Comparison of ENCODE assay signal across 14 mouse cellular contexts in genomic region chr17:56017848-56018247, GRCm38 (mm10). TPM values are rescaled to one million over a fixed set of nuclear protein-coding genes. Genes with fewer than 3 reads are reported as not detected.
DNase-seq lines count a peak whose midpoint lies in the region; ATAC-seq and TF ChIP-seq lines count a peak whose summit lies in the region.
"Had no signal": no experiment of that assay in that cellular context is flagged by ENCODE, and none has a peak within 500 bp of the region (broad histone marks: within the 10 kb centered on the region; RNA-seq: fewer than 3 reads in every experiment).

No protein-coding gene starts in this region.

- peaks cover 60% of the 10 kb centered on the region for H3K36me3 ChIP-seq in forebrain, embryonic 15.5 days
- H3K36me3 ChIP-seq in forebrain, embryonic 13.5 days (ENCODE audit: poor library complexity, severe bottlenecking): peaks cover 78% of the 10 kb centered on the region
- peaks cover 44% of the 10 kb centered on the region for H3K36me3 ChIP-seq in intestine, embryonic 16.5 days (ENCODE audit: control insufficient read depth, insufficient read depth, low read length)
- H3K36me3 ChIP-seq in intestine, embryonic 15.5 days: peaks cover 49% of the 10 kb centered on the region
- H3K36me3 ChIP-seq in embryonic facial prominence, embryonic 10.5 days (replicated peaks): peaks cover 99% of the 10 kb centered on the region
- peaks cover 52% of the 10 kb centered on the region for H3K36me3 ChIP-seq in hindbrain, postnatal 0 days (ENCODE audit: insufficient read depth, low read length)
- H3K36me3 ChIP-seq in kidney, adult 2 months (ENCODE audit: control insufficient read depth, insufficient read depth, low read length): no peaks in the 10 kb centered on the region

- 88% methylated on average over 7 of the region's 7 CpGs for WGBS in forebrain, embryonic 15.5 days
- WGBS in forebrain, embryonic 13.5 days: 85% methylated on average over 7 of the region's 7 CpGs
- WGBS in intestine, embryonic 16.5 days: 82% methylated on average over 7 of the region's 7 CpGs
- WGBS in intestine, embryonic 15.5 days: 86% methylated on average over 7 of the region's 7 CpGs
- 91% methylated on average over 7 of the region's 7 CpGs for WGBS in embryonic facial prominence, embryonic 10.5 days
- 85% methylated on average over 7 of the region's 7 CpGs for WGBS in hindbrain, postnatal 0 days
- WGBS in kidney, adult 2 months: 92% methylated on average over 7 of the region's 7 CpGs

- no peaks in the 10 kb centered on the region for H3K27me3 ChIP-seq in forebrain, embryonic 15.5 days
- no peaks in the 10 kb centered on the region for H3K27me3 ChIP-seq in forebrain, embryonic 13.5 days
- no peaks in the 10 kb centered on the region for H3K27me3 ChIP-seq in intestine, embryonic 16.5 days (replicated peaks; ENCODE audit: control insufficient read depth, insufficient read depth, low read length)
- H3K27me3 ChIP-seq in intestine, embryonic 15.5 days (replicated peaks): no peaks in the 10 kb centered on the region
- H3K27me3 ChIP-seq in embryonic facial prominence, embryonic 10.5 days (replicated peaks; ENCODE audit: low read depth, poor library complexity, severe bottlenecking): no peaks in the 10 kb centered on the region
- no peaks in the 10 kb centered on the region for H3K27me3 ChIP-seq in hindbrain, postnatal 0 days (ENCODE audit: insufficient read depth, low read length)
- no peaks in the 10 kb centered on the region for H3K27me3 ChIP-seq in kidney, adult 2 months (replicated peaks; ENCODE audit: control insufficient read depth, insufficient read depth, low read length)
- H3K27me3 ChIP-seq: embryonic facial prominence, embryonic 15.5 days; neural tube, embryonic 12.5 days; Patski had no signal

- DNase-seq in embryonic facial prominence, embryonic 10.5 days (ENCODE audit: low spot score): no peak
- no peak for DNase-seq in hindbrain, postnatal 0 days (ENCODE audit: low spot score)
- no peak for DNase-seq in kidney, adult 2 months
- DNase-seq: liver, postnatal 0 days had no signal

- no peak overlapping the region for H3K9ac ChIP-seq in forebrain, embryonic 15.5 days (replicated peaks)
- no peak overlapping the region for H3K9ac ChIP-seq in forebrain, embryonic 13.5 days
- H3K9ac ChIP-seq in intestine, embryonic 16.5 days (ENCODE audit: low read depth, low read length): 0 out of 2 replicates have a peak overlapping the region, but pooled peaks have one; percentile 14
- no peak overlapping the region for H3K9ac ChIP-seq in intestine, embryonic 15.5 days
- H3K9ac ChIP-seq in hindbrain, postnatal 0 days (replicated peaks; ENCODE audit: low read length): no peak overlapping the region
- H3K9ac ChIP-seq: embryonic facial prominence, embryonic 15.5 days; liver, postnatal 0 days; neural tube, embryonic 12.5 days had no signal

- no peak overlapping the region for H3K4me2 ChIP-seq in forebrain, embryonic 15.5 days (replicated peaks)
- H3K4me2 ChIP-seq in forebrain, embryonic 13.5 days: no peak overlapping the region
- H3K4me2 ChIP-seq in intestine, embryonic 16.5 days (ENCODE audit: low read depth, low read length): no peak overlapping the region
- no peak overlapping the region for H3K4me2 ChIP-seq in intestine, embryonic 15.5 days (replicated peaks)
- H3K4me2 ChIP-seq in hindbrain, postnatal 0 days (ENCODE audit: low read depth, low read length): no peak overlapping the region
- H3K4me2 ChIP-seq: embryonic facial prominence, embryonic 15.5 days; neural tube, embryonic 12.5 days had no signal

- 0 out of 2 replicates have a peak overlapping the region, but pooled peaks have one; percentile 21 for H3K27ac ChIP-seq in forebrain, embryonic 15.5 days (replicated peaks)
- no peak overlapping the region for H3K27ac ChIP-seq in forebrain, embryonic 13.5 days
- H3K27ac ChIP-seq in intestine, embryonic 16.5 days (ENCODE audit: low read length): no peak overlapping the region
- H3K27ac ChIP-seq in intestine, embryonic 15.5 days: no peak overlapping the region
- no peak overlapping the region for H3K27ac ChIP-seq in embryonic facial prominence, embryonic 10.5 days (replicated peaks)
- peak overlapping the region; percentile 64 for H3K27ac ChIP-seq in hindbrain, postnatal 0 days
- no peak overlapping the region for H3K27ac ChIP-seq in kidney, adult 2 months (ENCODE audit: insufficient read depth, low read depth, low read length)
- H3K27ac ChIP-seq: forebrain, embryonic 10.5 days; neural tube, embryonic 12.5 days had no signal

- no peaks in the 10 kb centered on the region for H3K9me3 ChIP-seq in forebrain, embryonic 15.5 days
- H3K9me3 ChIP-seq in forebrain, embryonic 13.5 days (replicated peaks): no peaks in the 10 kb centered on the region
- no peaks in the 10 kb centered on the region for H3K9me3 ChIP-seq in intestine, embryonic 16.5 days (ENCODE audit: control insufficient read depth, low read length)
- no peaks in the 10 kb centered on the region for H3K9me3 ChIP-seq in intestine, embryonic 15.5 days
- H3K9me3 ChIP-seq in embryonic facial prominence, embryonic 10.5 days: no peaks in the 10 kb centered on the region
- no peaks in the 10 kb centered on the region for H3K9me3 ChIP-seq in hindbrain, postnatal 0 days (ENCODE audit: low read length)
- H3K9me3 ChIP-seq: embryonic facial prominence, embryonic 15.5 days; forebrain, embryonic 10.5 days; neural tube, embryonic 12.5 days had no signal

- TF ChIP-seq CTCF in hindbrain, postnatal 0 days (IDR thresholded peaks at IDR 0.05; ENCODE audit: low read depth): no peak
- no peak for TF ChIP-seq CTCF in kidney, adult 2 months (conservative IDR thresholded peaks at IDR 0.05; ENCODE audit: insufficient read depth, insufficient read length, low read depth, low read length)

- no peak overlapping the region for H3K4me3 ChIP-seq in forebrain, embryonic 15.5 days
- no peak overlapping the region for H3K4me3 ChIP-seq in forebrain, embryonic 13.5 days
- no peak overlapping the region for H3K4me3 ChIP-seq in intestine, embryonic 16.5 days (ENCODE audit: low read length)
- no peak overlapping the region for H3K4me3 ChIP-seq in intestine, embryonic 15.5 days (replicated peaks)
- 0 out of 2 replicates have a peak overlapping the region, but pooled peaks have one; percentile 5 for H3K4me3 ChIP-seq in embryonic facial prominence, embryonic 10.5 days
- H3K4me3 ChIP-seq in hindbrain, postnatal 0 days (ENCODE audit: low read length): no peak overlapping the region
- no peak overlapping the region for H3K4me3 ChIP-seq in kidney, adult 2 months (ENCODE audit: insufficient read depth, low read depth, low read length)
- H3K4me3 ChIP-seq: embryonic facial prominence, embryonic 15.5 days; forebrain, embryonic 10.5 days; neural tube, embryonic 12.5 days had no signal

- peaks cover 12% of the 10 kb centered on the region for H3K4me1 ChIP-seq in forebrain, embryonic 15.5 days
- peaks cover 5% of the 10 kb centered on the region; the same call in 1 of the 2 replicates for H3K4me1 ChIP-seq in forebrain, embryonic 13.5 days
- H3K4me1 ChIP-seq in intestine, embryonic 16.5 days (ENCODE audit: control insufficient read depth, insufficient read depth, low read length): 0 out of 2 replicates have a peak, but pooled peaks cover 3% of the 10 kb centered on the region
- H3K4me1 ChIP-seq in intestine, embryonic 15.5 days (replicated peaks): 0 out of 2 replicates have a peak, but pooled peaks cover 4% of the 10 kb centered on the region
- H3K4me1 ChIP-seq in embryonic facial prominence, embryonic 10.5 days: peaks cover 8% of the 10 kb centered on the region; the same call in 1 of the 2 replicates
- peaks cover 3% of the 10 kb centered on the region; the same call in 1 of the 2 replicates for H3K4me1 ChIP-seq in hindbrain, postnatal 0 days (ENCODE audit: insufficient read depth, low read length)
- H3K4me1 ChIP-seq in kidney, adult 2 months (ENCODE audit: control insufficient read depth, insufficient read depth, low read length): 0 out of 2 replicates have a peak, but pooled peaks cover 6% of the 10 kb centered on the region

- no peak for TF ChIP-seq POLR2A in kidney, adult 2 months (IDR thresholded peaks at IDR 0.05; ENCODE audit: low read depth, low read length)

- no peak for ATAC-seq in forebrain, embryonic 15.5 days (replicated peaks)
- no peak for ATAC-seq in forebrain, embryonic 13.5 days
- no peak for ATAC-seq in intestine, embryonic 16.5 days
- no peak; the same call in 1 of the 2 replicates for ATAC-seq in intestine, embryonic 15.5 days
- ATAC-seq in hindbrain, postnatal 0 days: no peak

RNA-seq across cellular contexts. Expression of gene Mpnd, which starts 12.3 kb away (rescaled TPM):
- 190 and 191 TPM in 2 replicates for polyA plus RNA-seq in forebrain, embryonic 15.5 days (2015; fragmentation: Nextera tagmentation; extraction: Ambion mirVana)
- polyA plus RNA-seq in forebrain, embryonic 13.5 days (2015; fragmentation: Nextera tagmentation; extraction: Ambion mirVana): 168 TPM in 2 replicates
- polyA plus RNA-seq in intestine, embryonic 16.5 days (2015; fragmentation: Nextera tagmentation; extraction: Ambion mirVana): 77.5 and 80.8 TPM in 2 replicates
- 86.3 and 95.3 TPM in 2 replicates for polyA plus RNA-seq in intestine, embryonic 15.5 days (2015; fragmentation: Nextera tagmentation; extraction: Ambion mirVana)
- polyA plus RNA-seq in embryonic facial prominence, embryonic 10.5 days (2016; fragmentation: Nextera tagmentation; extraction: Ambion mirVana): 126 and 135 TPM in 2 replicates
- 185 and 186 TPM in 2 replicates for total RNA-seq in hindbrain, postnatal 0 days (2014; rRNA removed)
- 106 and 107 TPM in 2 replicates for polyA plus RNA-seq in hindbrain, postnatal 0 days (2015; fragmentation: Nextera tagmentation; extraction: Ambion mirVana)
- polyA plus RNA-seq in kidney, adult 2 months (2012; rRNA removed): 98.3 and 116 TPM in 2 replicates

RNA-seq across cellular contexts. Expression of gene Stap2, which starts 12.5 kb away (rescaled TPM):
- polyA plus RNA-seq in forebrain, embryonic 15.5 days (2015; fragmentation: Nextera tagmentation; extraction: Ambion mirVana): 4.9 and 5.5 TPM in 2 replicates
- 3.9 and 4.8 TPM in 2 replicates for polyA plus RNA-seq in forebrain, embryonic 13.5 days (2015; fragmentation: Nextera tagmentation; extraction: Ambion mirVana)
- polyA plus RNA-seq in intestine, embryonic 16.5 days (2015; fragmentation: Nextera tagmentation; extraction: Ambion mirVana): 65.6 and 79.6 TPM in 2 replicates
- 40.3 and 45.8 TPM in 2 replicates for polyA plus RNA-seq in intestine, embryonic 15.5 days (2015; fragmentation: Nextera tagmentation; extraction: Ambion mirVana)
- 8.2 and 8.8 TPM in 2 replicates for polyA plus RNA-seq in embryonic facial prominence, embryonic 10.5 days (2016; fragmentation: Nextera tagmentation; extraction: Ambion mirVana)
- total RNA-seq in hindbrain, postnatal 0 days (2014; rRNA removed): 5.4 and 5.9 TPM in 2 replicates
- 4.3 and 4.6 TPM in 2 replicates for polyA plus RNA-seq in hindbrain, postnatal 0 days (2015; fragmentation: Nextera tagmentation; extraction: Ambion mirVana)
- polyA plus RNA-seq in kidney, adult 2 months (2012; rRNA removed): 20.1 and 22.6 TPM in 2 replicates

RNA-seq across cellular contexts. Expression of gene Sh3gl1, which starts 18.6 kb away (rescaled TPM):
- polyA plus RNA-seq in forebrain, embryonic 15.5 days (2015; fragmentation: Nextera tagmentation; extraction: Ambion mirVana): 120 and 122 TPM in 2 replicates
- 116 and 127 TPM in 2 replicates for polyA plus RNA-seq in forebrain, embryonic 13.5 days (2015; fragmentation: Nextera tagmentation; extraction: Ambion mirVana)
- polyA plus RNA-seq in intestine, embryonic 16.5 days (2015; fragmentation: Nextera tagmentation; extraction: Ambion mirVana): 120 and 131 TPM in 2 replicates
- 124 TPM in 2 replicates for polyA plus RNA-seq in intestine, embryonic 15.5 days (2015; fragmentation: Nextera tagmentation; extraction: Ambion mirVana)
- polyA plus RNA-seq in embryonic facial prominence, embryonic 10.5 days (2016; fragmentation: Nextera tagmentation; extraction: Ambion mirVana): 170 and 173 TPM in 2 replicates
- 76.0 and 79.5 TPM in 2 replicates for total RNA-seq in hindbrain, postnatal 0 days (2014; rRNA removed)
- 84.5 and 87.6 TPM in 2 replicates for polyA plus RNA-seq in hindbrain, postnatal 0 days (2015; fragmentation: Nextera tagmentation; extraction: Ambion mirVana)
- polyA plus RNA-seq in kidney, adult 2 months (2012; rRNA removed): 48.7 and 56.7 TPM in 2 replicates

RNA-seq across cellular contexts. Expression of gene Chaf1a, which starts 22.4 kb away (rescaled TPM):
- 10.8 and 14.3 TPM in 2 replicates for polyA plus RNA-seq in forebrain, embryonic 15.5 days (2015; fragmentation: Nextera tagmentation; extraction: Ambion mirVana)
- 22.0 and 26.7 TPM in 2 replicates for polyA plus RNA-seq in forebrain, embryonic 13.5 days (2015; fragmentation: Nextera tagmentation; extraction: Ambion mirVana)
- 15.6 and 16.7 TPM in 2 replicates for polyA plus RNA-seq in intestine, embryonic 16.5 days (2015; fragmentation: Nextera tagmentation; extraction: Ambion mirVana)
- polyA plus RNA-seq in intestine, embryonic 15.5 days (2015; fragmentation: Nextera tagmentation; extraction: Ambion mirVana): 21.4 and 22.4 TPM in 2 replicates
- polyA plus RNA-seq in embryonic facial prominence, embryonic 10.5 days (2016; fragmentation: Nextera tagmentation; extraction: Ambion mirVana): 50.7 and 52.3 TPM in 2 replicates
- total RNA-seq in hindbrain, postnatal 0 days (2014; rRNA removed): 5.8 and 6.1 TPM in 2 replicates
- 4.5 and 5.3 TPM in 2 replicates for polyA plus RNA-seq in hindbrain, postnatal 0 days (2015; fragmentation: Nextera tagmentation; extraction: Ambion mirVana)
- 1.0 and 1.2 TPM in 2 replicates for polyA plus RNA-seq in kidney, adult 2 months (2012; rRNA removed)

RNA-seq across cellular contexts. Expression of gene Fsd1, which starts 31.5 kb away (rescaled TPM):
- polyA plus RNA-seq in forebrain, embryonic 15.5 days (2015; fragmentation: Nextera tagmentation; extraction: Ambion mirVana): 127 and 151 TPM in 2 replicates
- polyA plus RNA-seq in forebrain, embryonic 13.5 days (2015; fragmentation: Nextera tagmentation; extraction: Ambion mirVana): 96.0 and 113 TPM in 2 replicates
- 8.4 and 9.7 TPM in 2 replicates for polyA plus RNA-seq in intestine, embryonic 16.5 days (2015; fragmentation: Nextera tagmentation; extraction: Ambion mirVana)
- 8.9 and 11.5 TPM in 2 replicates for polyA plus RNA-seq in intestine, embryonic 15.5 days (2015; fragmentation: Nextera tagmentation; extraction: Ambion mirVana)
- 63.3 and 69.4 TPM in 2 replicates for polyA plus RNA-seq in embryonic facial prominence, embryonic 10.5 days (2016; fragmentation: Nextera tagmentation; extraction: Ambion mirVana)
- 136 and 140 TPM in 2 replicates for total RNA-seq in hindbrain, postnatal 0 days (2014; rRNA removed)
- 178 and 193 TPM in 2 replicates for polyA plus RNA-seq in hindbrain, postnatal 0 days (2015; fragmentation: Nextera tagmentation; extraction: Ambion mirVana)
- 0.36 and 0.48 TPM in 2 replicates for polyA plus RNA-seq in kidney, adult 2 months (2012; rRNA removed)
- total RNA-seq: hematopoietic stem cell, adult 5-6 weeks had no signal
- polyA plus RNA-seq: activated CD4-positive, CD25-positive, alpha-beta regulatory T cell, adult 4 months; liver, postnatal 0 days had no signal

Comparison
In these comparisons a context has a peak if more than half of its experiments do, and no peak if none do; other contexts are left out.
1. H3K27ac ChIP-seq: peak in forebrain, embryonic 15.5 days (single experiment) and hindbrain, postnatal 0 days (single experiment); none in forebrain, embryonic 13.5 days (single experiment), intestine, embryonic 16.5 days (single experiment), intestine, embryonic 15.5 days (single experiment), embryonic facial prominence, embryonic 10.5 days (single experiment) and kidney, adult 2 months (single experiment).